9 mouse cellular contexts compared by ENCODE assay signal in genomic region chr12:112938873-112939565, GRCm38 (mm10). TPM values are rescaled to one million over a fixed set of nuclear protein-coding genes. Genes with fewer than 3 reads are reported as not detected.
DNase-seq lines count a peak whose midpoint lies in the region; ATAC-seq and TF ChIP-seq lines count a peak whose summit lies in the region.
"Had no signal": no experiment of that assay in that cellular context is flagged by ENCODE, and none has a peak within 500 bp of the region (broad histone marks: within the 10 kb centered on the region; RNA-seq: fewer than 3 reads in every experiment).

No protein-coding gene starts in this region.

- H3K4me1 ChIP-seq in kidney, postnatal 0 days (replicated peaks; ENCODE audit: insufficient read depth, low read length), result peaks cover 9% of the 10 kb centered on the region
- H3K4me1 ChIP-seq in embryonic facial prominence, embryonic 10.5 days, result peaks cover 52% of the 10 kb centered on the region
- H3K4me1 ChIP-seq in midbrain, embryonic 14.5 days (ENCODE audit: control insufficient read depth, insufficient read depth, low read length), result peaks cover 9% of the 10 kb centered on the region

- TF ChIP-seq CTCF in kidney, postnatal 0 days (IDR thresholded peaks at IDR 0.05; ENCODE audit: low read depth), result peak; percentile 76

- DNase-seq in kidney, postnatal 0 days (ENCODE audit: low spot score), result peak; percentile 73
- DNase-seq in kidney, adult 18-20 months, result no peak
- DNase-seq in R1 (ENCODE audit: low read depth, low spot score), result peak; percentile 24
- peak; percentile 73 for DNase-seq in embryonic facial prominence, embryonic 10.5 days (ENCODE audit: low spot score)
- DNase-seq in midbrain, embryonic 14.5 days, result peak; percentile 52
- DNase-seq in right cerebral cortex, postnatal 36 days (ENCODE audit: low spot score in 2 of 2), result no peak
- DNase-seq in adrenal gland, adult 18-20 months (ENCODE audit: low spot score in 2 of 2), result no peak
- DNase-seq in Muller cell, postnatal 12 days (ENCODE audit: inconsistent ontology term), result no peak
- DNase-seq: right cerebral cortex, postnatal 14 days had no signal

- H3K27me3 ChIP-seq in kidney, postnatal 0 days (ENCODE audit: insufficient read depth, low read length), result no peaks in the 10 kb centered on the region
- H3K27me3 ChIP-seq in embryonic facial prominence, embryonic 10.5 days (replicated peaks; ENCODE audit: low read depth, poor library complexity, severe bottlenecking), result peaks cover 17% of the 10 kb centered on the region; the same call in 1 of the 2 replicates
- H3K27me3 ChIP-seq in midbrain, embryonic 14.5 days (ENCODE audit: control insufficient read depth, insufficient read depth, low read length), result no peaks in the 10 kb centered on the region

- no peaks in the 10 kb centered on the region for H3K36me3 ChIP-seq in kidney, postnatal 0 days (ENCODE audit: insufficient read depth, low read length)
- no peaks in the 10 kb centered on the region for H3K36me3 ChIP-seq in embryonic facial prominence, embryonic 10.5 days (replicated peaks)
- no peaks in the 10 kb centered on the region for H3K36me3 ChIP-seq in midbrain, embryonic 14.5 days (ENCODE audit: control insufficient read depth, insufficient read depth, low read length)

- H3K4me2 ChIP-seq in kidney, postnatal 0 days (ENCODE audit: low read length), result no peak overlapping the region
- no peak overlapping the region for H3K4me2 ChIP-seq in midbrain, embryonic 14.5 days (ENCODE audit: low read length)

- H3K27ac ChIP-seq in kidney, postnatal 0 days, result no peak overlapping the region
- H3K27ac ChIP-seq in embryonic facial prominence, embryonic 10.5 days (replicated peaks), result no peak overlapping the region
- no peak overlapping the region for H3K27ac ChIP-seq in midbrain, embryonic 14.5 days (replicated peaks; ENCODE audit: low read depth, low read length)

- no peak overlapping the region for H3K4me3 ChIP-seq in kidney, postnatal 0 days (replicated peaks; ENCODE audit: low read depth, low read length)
- no peak overlapping the region for H3K4me3 ChIP-seq in embryonic facial prominence, embryonic 10.5 days
- no peak overlapping the region for H3K4me3 ChIP-seq in midbrain, embryonic 14.5 days (replicated peaks; ENCODE audit: low read depth, low read length)

- 0 out of 2 replicates have a peak, but pooled peaks have one; percentile 18 for ATAC-seq in kidney, postnatal 0 days (replicated peaks; ENCODE audit: low FRiP score, low read depth)
- ATAC-seq in midbrain, embryonic 14.5 days (ENCODE audit: low FRiP score, low TSS enrichment), result no peak

- no peak overlapping the region for H3K9ac ChIP-seq in kidney, postnatal 0 days (ENCODE audit: low read depth, low read length)
- no peak overlapping the region for H3K9ac ChIP-seq in midbrain, embryonic 14.5 days (replicated peaks; ENCODE audit: low read length)

- WGBS in kidney, postnatal 0 days, result 62% methylated on average over 10 of the region's 10 CpGs
- whole genome bisulfite sequencing in embryonic facial prominence, embryonic 10.5 days, result 56% methylated on average over 10 of the region's 10 CpGs
- 62% methylated on average over 10 of the region's 10 CpGs for WGBS in midbrain, embryonic 14.5 days

- H3K9me3 ChIP-seq in kidney, postnatal 0 days (replicated peaks; ENCODE audit: low read length), result no peaks in the 10 kb centered on the region
- no peaks in the 10 kb centered on the region for H3K9me3 ChIP-seq in embryonic facial prominence, embryonic 10.5 days
- no peaks in the 10 kb centered on the region for H3K9me3 ChIP-seq in midbrain, embryonic 14.5 days (ENCODE audit: control insufficient read depth, low read length)

RNA-seq across cellular contexts. Expression of gene Nudt14, which starts 2.9 kb away (rescaled TPM):
- 99.2 and 102 TPM in 2 replicates for polyA plus RNA-seq in kidney, postnatal 0 days (2015; fragmentation: Nextera tagmentation; extraction: Ambion mirVana)
- polyA plus RNA-seq in embryonic facial prominence, embryonic 10.5 days (2016; fragmentation: Nextera tagmentation; extraction: Ambion mirVana), result 78.1 and 83.8 TPM in 2 replicates
- polyA plus RNA-seq in midbrain, embryonic 14.5 days (2014; fragmentation: Nextera tagmentation; extraction: Ambion mirVana), result 53.2 and 59.4 TPM in 2 replicates
- 10 to 100 TPM; 30.5 to 31.9 TPM for total RNA-seq in adrenal gland, adult 18-20 months (2021)

RNA-seq across cellular contexts. Expression of gene Jag2, which starts 9.4 kb away (rescaled TPM):
- polyA plus RNA-seq in kidney, postnatal 0 days (2015; fragmentation: Nextera tagmentation; extraction: Ambion mirVana), result 2.4 and 2.9 TPM in 2 replicates
- 4.8 and 5.3 TPM in 2 replicates for polyA plus RNA-seq in embryonic facial prominence, embryonic 10.5 days (2016; fragmentation: Nextera tagmentation; extraction: Ambion mirVana)
- polyA plus RNA-seq in midbrain, embryonic 14.5 days (2014; fragmentation: Nextera tagmentation; extraction: Ambion mirVana), result 15.1 and 18.5 TPM in 2 replicates
- total RNA-seq in adrenal gland, adult 18-20 months (2021), result 1 to 10 TPM; 4.7 to 9.0 TPM

RNA-seq across cellular contexts. Expression of gene Btbd6, which starts 37.3 kb away (rescaled TPM):
- 22.8 and 24.9 TPM in 2 replicates for polyA plus RNA-seq in kidney, postnatal 0 days (2015; fragmentation: Nextera tagmentation; extraction: Ambion mirVana)
- 22.3 and 23.0 TPM in 2 replicates for polyA plus RNA-seq in embryonic facial prominence, embryonic 10.5 days (2016; fragmentation: Nextera tagmentation; extraction: Ambion mirVana)
- polyA plus RNA-seq in midbrain, embryonic 14.5 days (2014; fragmentation: Nextera tagmentation; extraction: Ambion mirVana), result 49.8 and 54.3 TPM in 2 replicates
- 10 to 100 TPM; 14.9 to 15.5 TPM for total RNA-seq in adrenal gland, adult 18-20 months (2021)

Comparison
In these comparisons a context has a peak if more than half of its experiments do, and no peak if none do; other contexts are left out.
1. DNase-seq: peak in kidney, postnatal 0 days (single experiment), R1 (single experiment), embryonic facial prominence, embryonic 10.5 days (single experiment) and midbrain, embryonic 14.5 days (single experiment); none in kidney, adult 18-20 months (single experiment), right cerebral cortex, postnatal 36 days (0 of 2), adrenal gland, adult 18-20 months (0 of 2) and Muller cell, postnatal 12 days (single experiment).